8 mouse cellular contexts compared by ENCODE assay signal in the genomic region with DNA sequence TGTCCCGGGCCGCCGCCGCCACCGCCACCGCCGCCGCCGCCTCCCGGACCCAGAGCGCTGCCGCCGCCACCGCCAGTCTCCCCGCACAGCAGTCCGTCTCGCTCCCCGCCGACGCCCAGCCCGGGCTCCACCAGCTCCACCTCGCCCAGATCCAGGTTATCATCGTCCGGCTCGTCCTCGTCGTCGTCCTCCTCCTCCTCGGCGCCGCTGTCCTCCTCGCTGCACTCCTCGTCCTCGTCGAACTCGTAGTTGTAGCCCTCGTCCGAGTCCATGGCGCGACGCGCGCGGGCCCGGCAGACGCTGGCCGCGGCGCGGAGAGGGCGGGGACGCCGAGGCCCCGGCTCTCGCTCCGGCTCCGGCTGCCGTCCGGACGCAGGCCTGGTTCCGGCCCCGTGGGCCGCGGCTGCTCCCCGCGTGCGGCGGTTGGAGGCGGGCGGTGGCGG. TPM values are rescaled to one million over a fixed set of nuclear protein-coding genes. Genes with fewer than 3 reads are reported as not detected.
DNase-seq lines count a peak whose midpoint lies in the region; ATAC-seq and TF ChIP-seq lines count a peak whose summit lies in the region.

No protein-coding gene starts in this region.

- 1% methylated on average over 69 of the region's 71 CpGs for WGBS in olfactory bulb, adult 2 months

- ATAC-seq in erythroid progenitor cell, adult 5-6 weeks (replicated peaks; ENCODE audit: low FRiP score, poor library complexity, severe bottlenecking) = peak; percentile 46
- ATAC-seq in activated CD4-positive, CD25-positive, alpha-beta regulatory T cell, adult 4 months = no peak

- no peak for TF ChIP-seq POLR2A in olfactory bulb, adult 2 months (IDR thresholded peaks at IDR 0.05; ENCODE audit: insufficient read depth, low read depth, low read length)

- no peaks in the 10 kb centered on the region for H3K4me1 ChIP-seq in olfactory bulb, adult 2 months (ENCODE audit: control insufficient read depth, insufficient read depth, low read length)

- H3K4me3 ChIP-seq in olfactory bulb, adult 2 months (ENCODE audit: insufficient read depth, low read depth, low read length) = peak overlapping the region; percentile 72

- peak; percentile 24 for DNase-seq in left cerebral cortex, adult 11 months (ENCODE audit: low spot score)
- DNase-seq in left cerebral cortex, postnatal 25 days (ENCODE audit: low spot score in 2 of 2) = no peak
- DNase-seq in WW6 (ENCODE audit: low read depth, low spot score) (peak; percentile 11), liver (peak; percentile 69)
- no peak for DNase-seq in layer of hippocampus, adult 8-10 months (ENCODE audit: low spot score in 2 of 2)

- peak overlapping the region; percentile 83 for H3K27ac ChIP-seq in olfactory bulb, adult 2 months (ENCODE audit: insufficient read depth, low read depth, low read length)

- TF ChIP-seq CTCF in olfactory bulb, adult 2 months (IDR thresholded peaks at IDR 0.05; ENCODE audit: insufficient read depth, low read depth, low read length) = no peak

- intact Hi-C loops in left cerebral cortex, postnatal 25 days (cut with DNase I) = loop anchor here (2.0 to 10.0 kb wide), 5 partner anchors 51 to 194 kb away; a partner anchor contains a TSS

RNA-seq across cellular contexts. Expression of a gene that starts 0.3 kb away (rescaled TPM):
- total RNA-seq in left cerebral cortex, postnatal 25 days (2021) = 100 to 1,000 TPM; 113 to 119 TPM
- 59.1 and 63.7 TPM in 2 replicates for total RNA-seq in erythroid progenitor cell, adult 5-6 weeks (2015; ENCODE audit: low replicate concordance)
- total RNA-seq in erythroid progenitor cell, adult 5-6 weeks (2017; ENCODE audit: low replicate concordance) = 88.5 and 98.1 TPM in 2 replicates
- polyA plus RNA-seq in olfactory bulb, adult 2 months (2012; ENCODE audit: insufficient read depth, insufficient read length, low replicate concordance, missing spikeins) = 87.4 and 236 TPM in 2 replicates
- total RNA-seq in layer of hippocampus, adult 8-10 months (2022) = 100 to 1,000 TPM in 3 of 4 experiments, 10 to 100 TPM in 1; 93.4 to 113 (median 105) TPM
- 10 to 100 TPM; 17.1 to 29.8 TPM for polyA plus RNA-seq in activated CD4-positive, CD25-positive, alpha-beta regulatory T cell, adult 4 months (2017; shearing (Covaris generic))

RNA-seq across cellular contexts. Expression of a gene that starts 53.2 kb away (rescaled TPM):
- 10 to 100 TPM; 49.4 to 49.5 TPM for total RNA-seq in left cerebral cortex, postnatal 25 days (2021)
- total RNA-seq in erythroid progenitor cell, adult 5-6 weeks (2015; ENCODE audit: low replicate concordance) = 19.7 and 23.4 TPM in 2 replicates
- 24.5 and 28.0 TPM in 2 replicates for total RNA-seq in erythroid progenitor cell, adult 5-6 weeks (2017; ENCODE audit: low replicate concordance)
- polyA plus RNA-seq in olfactory bulb, adult 2 months (2012; ENCODE audit: insufficient read depth, insufficient read length, low replicate concordance, missing spikeins) = not detected in 2 replicates
- total RNA-seq in layer of hippocampus, adult 8-10 months (2022) = 100 to 1,000 TPM in 2 of 4 experiments, 10 to 100 TPM in 2; 49.0 to 144 (median 85.2) TPM
- polyA plus RNA-seq in activated CD4-positive, CD25-positive, alpha-beta regulatory T cell, adult 4 months (2017; shearing (Covaris generic)) = 10 to 100 TPM; 25.8 to 32.0 TPM

RNA-seq across cellular contexts. Expression of a gene that starts 53.5 kb away (rescaled TPM):
- total RNA-seq in left cerebral cortex, postnatal 25 days (2021) = 1 to 10 TPM; 3.9 to 4.4 TPM
- total RNA-seq in erythroid progenitor cell, adult 5-6 weeks (2015; ENCODE audit: low replicate concordance) = 3.6 TPM in 1 of 2 replicates, not detected in the other
- total RNA-seq in erythroid progenitor cell, adult 5-6 weeks (2017; ENCODE audit: low replicate concordance) = not detected in 2 replicates
- polyA plus RNA-seq in olfactory bulb, adult 2 months (2012; ENCODE audit: insufficient read depth, insufficient read length, low replicate concordance, missing spikeins) = not detected in 2 replicates
- total RNA-seq in layer of hippocampus, adult 8-10 months (2022) = 1 to 10 TPM; 1.8 to 3.3 (median 2.9) TPM
- polyA plus RNA-seq in activated CD4-positive, CD25-positive, alpha-beta regulatory T cell, adult 4 months (2017; shearing (Covaris generic)) = not detected

Comparison
In these comparisons a context has a peak if more than half of its experiments do, and no peak if none do; other contexts are left out.
1. DNase-seq: peak in left cerebral cortex, adult 11 months (single experiment), WW6 (single experiment) and liver (single experiment); none in left cerebral cortex, postnatal 25 days (0 of 2) and layer of hippocampus, adult 8-10 months (0 of 2).